ENCODE assay signal across 8 mouse cellular contexts in genomic region chr2:164389499-164389898, GRCm38 (mm10). TPM values are rescaled to one million over a fixed set of nuclear protein-coding genes. Genes with fewer than 3 reads are reported as not detected.
DNase-seq lines count a peak whose midpoint lies in the region; ATAC-seq lines count a peak whose summit lies in the region.

No protein-coding gene starts in this region.

- peak overlapping the region; percentile 50; the same call in 1 of the 2 replicates for H3K9ac ChIP-seq in intestine, embryonic 15.5 days

- DNase-seq in adrenal gland, adult 18-20 months (ENCODE audit: low spot score in 2 of 2) = peak; percentile 81 to 85
- DNase-seq in embryo, embryonic 11.5 days (ENCODE audit: low read depth, low spot score) = peak; percentile 72
- DNase-seq in gastrocnemius, postnatal 36 days = peak; percentile 68 to 70
- peak; percentile 81 to 87 for DNase-seq in left cerebral cortex, postnatal 25 days (ENCODE audit: low spot score in 2 of 2)
- DNase-seq in mesoderm, embryonic 11.5 days (ENCODE audit: low read depth, low spot score) = peak; percentile 86
- DNase-seq in right cerebral cortex, postnatal 14 days = peak; percentile 91
- peak; percentile 87 for DNase-seq in urinary bladder, postnatal 25 days (ENCODE audit: low spot score)

- H3K4me3 ChIP-seq in intestine, embryonic 15.5 days (replicated peaks) = peak overlapping the region; percentile 52

- 1% methylated on average over 30 of the region's 30 CpGs for WGBS in intestine, embryonic 15.5 days

- H3K36me3 ChIP-seq in intestine, embryonic 15.5 days = no peaks in the 10 kb centered on the region

- peak; percentile 66 for ATAC-seq in intestine, embryonic 15.5 days

- intact Hi-C loops in gastrocnemius, postnatal 36 days (cut with DNase I) = no loop called here
- intact Hi-C loops in left cerebral cortex, postnatal 25 days (cut with DNase I) = loop anchor here (2.0 to 5.0 kb wide), 2 partner anchors 257 to 287 kb away; no protein-coding TSS in a partner anchor

- H3K4me2 ChIP-seq in intestine, embryonic 15.5 days (replicated peaks) = peak overlapping the region; percentile 92

- peaks cover 10% of the 10 kb centered on the region for H3K4me1 ChIP-seq in intestine, embryonic 15.5 days (replicated peaks)

- 0 out of 2 replicates have a peak overlapping the region, but pooled peaks have one; percentile 17 for H3K27ac ChIP-seq in intestine, embryonic 15.5 days

- no peaks in the 10 kb centered on the region for H3K9me3 ChIP-seq in intestine, embryonic 15.5 days

- H3K27me3 ChIP-seq in intestine, embryonic 15.5 days (replicated peaks) = peaks cover 12% of the 10 kb centered on the region

RNA-seq across cellular contexts. Expression of gene Slpi, which starts 0.6 kb away (rescaled TPM):
- 10 to 100 TPM; 21.8 to 45.7 TPM for total RNA-seq in adrenal gland, adult 18-20 months (2021)
- total RNA-seq in gastrocnemius, postnatal 36 days (2021) = 1 to 10 TPM in 1 of 2 experiments, not detected in 1; 1.1 TPM
- polyA plus RNA-seq in intestine, embryonic 15.5 days (2015; fragmentation: Nextera tagmentation; extraction: Ambion mirVana) = 2.1 and 2.8 TPM in 2 replicates
- not detected for total RNA-seq in left cerebral cortex, postnatal 25 days (2021)

RNA-seq across cellular contexts. Expression of gene Rbpjl, which starts 13.4 kb away (rescaled TPM):
- not detected for total RNA-seq in adrenal gland, adult 18-20 months (2021)
- total RNA-seq in gastrocnemius, postnatal 36 days (2021) = not detected
- 16.1 and 40.7 TPM in 2 replicates for polyA plus RNA-seq in intestine, embryonic 15.5 days (2015; fragmentation: Nextera tagmentation; extraction: Ambion mirVana)
- total RNA-seq in left cerebral cortex, postnatal 25 days (2021) = under 1 TPM; 0.41 to 0.43 TPM

RNA-seq across cellular contexts. Expression of gene Matn4, which starts 15.5 kb away (rescaled TPM):
- 1 to 10 TPM in 1 of 2 experiments, under 1 TPM in 1; 0.76 to 1.7 TPM for total RNA-seq in adrenal gland, adult 18-20 months (2021)
- total RNA-seq in gastrocnemius, postnatal 36 days (2021) = 1 to 10 TPM; 1.5 to 1.7 TPM
- 9.3 and 11.0 TPM in 2 replicates for polyA plus RNA-seq in intestine, embryonic 15.5 days (2015; fragmentation: Nextera tagmentation; extraction: Ambion mirVana)
- total RNA-seq in left cerebral cortex, postnatal 25 days (2021) = 10 to 100 TPM; 11.5 to 13.8 TPM

RNA-seq across cellular contexts. Expression of gene Sdc4, which starts 54.2 kb away (rescaled TPM):
- 100 to 1,000 TPM; 133 to 150 TPM for total RNA-seq in adrenal gland, adult 18-20 months (2021)
- total RNA-seq in gastrocnemius, postnatal 36 days (2021) = 10 to 100 TPM; 36.5 to 50.3 TPM
- polyA plus RNA-seq in intestine, embryonic 15.5 days (2015; fragmentation: Nextera tagmentation; extraction: Ambion mirVana) = 120 and 126 TPM in 2 replicates
- total RNA-seq in left cerebral cortex, postnatal 25 days (2021) = 10 to 100 TPM; 86.7 to 90.7 TPM

RNA-seq across cellular contexts. Expression of gene Svs5, which starts 57.0 kb away (rescaled TPM):
- total RNA-seq in adrenal gland, adult 18-20 months (2021) = 1 to 10 TPM; 1.6 to 3.7 TPM
- not detected for total RNA-seq in gastrocnemius, postnatal 36 days (2021)
- not detected in 2 replicates for polyA plus RNA-seq in intestine, embryonic 15.5 days (2015; fragmentation: Nextera tagmentation; extraction: Ambion mirVana)
- not detected for total RNA-seq in left cerebral cortex, postnatal 25 days (2021)

Comparison
In these comparisons a context has a peak if more than half of its experiments do, and no peak if none do; other contexts are left out.
1. Peak in every context shown above with its lines: DNase-seq, ATAC-seq, H3K4me3 ChIP-seq and H3K27ac ChIP-seq.
2. RNA of gene Slpi, which starts 0.6 kb away (total RNA-seq): 21.8 to 45.7 TPM in adrenal gland, adult 18-20 months; 1.1 TPM in gastrocnemius, postnatal 36 days and not detected in left cerebral cortex, postnatal 25 days; every median in the first group is over 10 times any median in the second.
3. RNA of gene Matn4, which starts 15.5 kb away (total RNA-seq): 11.5 to 13.8 TPM in left cerebral cortex, postnatal 25 days; 0.76 to 1.7 TPM in adrenal gland, adult 18-20 months and 1.5 to 1.7 TPM in gastrocnemius, postnatal 36 days; every median in the first group is over 4 times any median in the second.